Mouse (Mus musculus) lung, postnatal 0 days (tissue): ENCODE measurements around the gene Fbxl8. TPM values are rescaled to one million over a fixed set of nuclear protein-coding genes. Genes with fewer than 3 reads are reported as not detected.

Experiments
- ATAC-seq: fragments of 200-750 bp; cut with Nextera tagmentation; 2 replicates; pipeline ENCODE4 v1.8.0; 2017; ENCODE audit warnings: moderate library complexity
- DNase-seq: peaks from one replicate; pipeline ENCODE4 v3.0.0-alpha.2; 2016; ENCODE audit warnings: low spot score
- H3K27ac ChIP-seq: fragments of 300-500 bp; sonication (generic); 2 replicates; pipeline ENCODE4 v1.5.1; 2014; ENCODE audit warnings: antibody characterized with exemption, mild to moderate bottlenecking, low read length, mixed read lengths
- H3K27me3 ChIP-seq: fragments of 300-500 bp; sonication (generic); replicated peaks from 2 replicates; pipeline ENCODE4 v1.6.1; 2014; ENCODE audit warnings: low read length, mixed read lengths; ENCODE audit not compliant: insufficient read depth
- H3K36me3 ChIP-seq: fragments of 300-500 bp; sonication (generic); 2 replicates; pipeline ENCODE4 v1.6.1; 2014; ENCODE audit warnings: low read length, mixed read lengths; ENCODE audit not compliant: insufficient read depth
- H3K4me1 ChIP-seq: fragments of 300-500 bp; sonication (generic); 2 replicates; pipeline ENCODE4 v1.6.1; 2014; ENCODE audit warnings: antibody characterized with exemption, low read depth, low read length, mixed read lengths; ENCODE audit not compliant: insufficient read depth
- H3K4me2 ChIP-seq: fragments of 300-500 bp; sonication (generic); replicated peaks from 2 replicates; pipeline ENCODE4 v1.6.1; 2014; ENCODE audit warnings: low read depth, mild to moderate bottlenecking, low read length, moderate library complexity, mixed read lengths
- H3K4me3 ChIP-seq: fragments of 300-500 bp; sonication (generic); 2 replicates; pipeline ENCODE4 v1.5.1; 2014; ENCODE audit warnings: low read depth, low read length
- H3K9ac ChIP-seq: fragments of 300-500 bp; sonication (generic); replicated peaks from 2 replicates; pipeline ENCODE4 v1.6.1; 2014; ENCODE audit warnings: low read depth, mild to moderate bottlenecking
- H3K9me3 ChIP-seq: fragments of 300-500 bp; sonication (generic); 2 replicates; pipeline ENCODE4 v1.6.1; 2016; ENCODE audit warnings: low read length, mixed read lengths
- CTCF ChIP-seq: IDR thresholded peaks from 2 replicates; pipeline ENCODE4 v1.5.1; 2016; ENCODE audit warnings: antibody characterized with exemption, mild to moderate bottlenecking
- EP300 ChIP-seq: IDR thresholded peaks from 2 replicates; pipeline ENCODE4 v1.6.1; 2016; ENCODE audit warnings: antibody characterized with exemption, mild to moderate bottlenecking, control low read depth
- WGBS: fragments of 180-500 bp; shearing (Covaris S2); extraction: QIAGEN DNeasy Blood & Tissue Kit; methylation state at CpG from one replicate; pipeline ENCODE4 v1.1.7; 2014; 5-methylcytosine and 5-hydroxymethylcytosine counted together
- polyA plus RNA-seq: library from polyadenylated mRNA; unstranded; fragments of >200 nt; fragmentation: Nextera tagmentation; extraction: Ambion mirVana; gene quantifications from 2 replicates; pipeline ENCODE4 v1.2.1, GENCODE M21; 2015

Gene Fbxl8
- polyA plus RNA-seq, 1 experiment from 2014 or later = 6.0 TPM

GRCm38 (mm10) chr8:105295256-105295655 is 30.8 kb downstream of the Fbxl8 start:
- WGBS = 49% methylated on average over 11 of the region's 11 CpGs
- no peak for DNase-seq
- Histone ChIP-seq H3K9ac (no peak overlapping the region), H3K4me2 (peak overlapping the region; percentile 51), H3K27me3 (0 out of 2 replicates have a peak, but pooled peaks cover 2% of the 10 kb centered on the region), H3K9me3 (no peaks in the 10 kb centered on the region), H3K4me3 (peak overlapping the region; percentile 29), H3K4me1 (peaks cover 13% of the 10 kb centered on the region), H3K27ac (peak overlapping the region; percentile 57), H3K36me3 (0 out of 2 replicates have a peak, but pooled peaks cover 5% of the 10 kb centered on the region)
- ATAC-seq = no peak
- TF ChIP-seq CTCF = no peak

GRCm38 (mm10) chr8:105295895-105296573 is 31.6 kb downstream of the Fbxl8 start, which contains the start of gene Exoc3l:
Gene Exoc3l, minus strand, starts transcription at chr8:105296101.
- no peak within 1 kb of the TSS for H3K9ac ChIP-seq
- TF ChIP-seq CTCF = no peak
- TF ChIP-seq EP300 = peak; percentile 70
- ATAC-seq (peak; percentile 17; the same call in 1 of the 2 replicates), DNase-seq (peak; percentile 47)
- H3K36me3 ChIP-seq = peaks cover 9% of the 10 kb centered on the region; the same call in 1 of the 2 replicates
- H3K4me1 ChIP-seq = peaks cover 9% of the 10 kb centered on the region; the same call in 1 of the 2 replicates
- 33% methylated on average over 11 of the region's 11 CpGs for WGBS
- H3K4me3 ChIP-seq = peak within 1 kb of the TSS; percentile 93
- H3K9me3 ChIP-seq = no peaks in the 10 kb centered on the region
- H3K27me3 ChIP-seq = no peaks in the 10 kb centered on the region
- peak within 1 kb of the TSS; percentile 81 for H3K4me2 ChIP-seq
- H3K27ac ChIP-seq = peak within 1 kb of the TSS; percentile 74

GRCm38 (mm10) chr8:105297511-105298192 is 33.2 kb downstream of the Fbxl8 start, which contains the start of gene E2f4:
Gene E2f4, plus strand, starts transcription at chr8:105297663.
- Histone ChIP-seq H3K9me3 (no peaks in the 10 kb centered on the region), H3K27ac (peak within 1 kb of the TSS; percentile 85), H3K4me2 (peak within 1 kb of the TSS; percentile 81), H3K36me3 (peaks cover 17% of the 10 kb centered on the region), H3K4me3 (peak within 1 kb of the TSS; percentile 93), H3K27me3 (no peaks in the 10 kb centered on the region), H3K4me1 (peaks cover 9% of the 10 kb centered on the region; the same call in 1 of the 2 replicates), H3K9ac (peak within 1 kb of the TSS; percentile 92)
- under 1% methylated on average over 55 of the region's 58 CpGs for WGBS
- 0 out of 2 replicates have a peak, but pooled peaks have one; percentile 1 for TF ChIP-seq CTCF
- TF ChIP-seq EP300 = peak; percentile 25; the same call in 1 of the 2 replicates
- ATAC-seq (peak; percentile 93), DNase-seq (peak; percentile 96)

- peaks cover 9% of the 10 kb centered on the region; the same call in 1 of the 2 replicates for H3K4me1 ChIP-seq
- H3K4me2 ChIP-seq = peak overlapping the region; percentile 81
- peak overlapping the region; percentile 92 for H3K9ac ChIP-seq
- TF ChIP-seq EP300 (no peak), CTCF (no peak)
- ATAC-seq = no peak
- peak overlapping the region; percentile 93 for H3K4me3 ChIP-seq
- peak overlapping the region; percentile 85; the same call in 1 of the 2 replicates for H3K27ac ChIP-seq
- peaks cover 19% of the 10 kb centered on the region for H3K36me3 ChIP-seq
- no peak for DNase-seq
- no peaks in the 10 kb centered on the region for H3K27me3 ChIP-seq
- WGBS = 44% methylated on average over 18 of the region's 18 CpGs
- H3K9me3 ChIP-seq = no peaks in the 10 kb centered on the region
These were observed 34.2 kb downstream of the Fbxl8 start for GRCm38 (mm10) chr8:105298351-105299252.

- DNase-seq (no peak), ATAC-seq (no peak)
- TF ChIP-seq EP300 (no peak), CTCF (no peak)
- WGBS = 81% methylated on average over 8 of the region's 8 CpGs
- Histone ChIP-seq H3K4me1 (peaks cover 19% of the 10 kb centered on the region; the same call in 1 of the 2 replicates), H3K4me2 (no peak overlapping the region), H3K4me3 (no peak overlapping the region), H3K27ac (no peak overlapping the region), H3K9ac (no peak overlapping the region), H3K27me3 (no peaks in the 10 kb centered on the region), H3K9me3 (no peaks in the 10 kb centered on the region), H3K36me3 (peaks cover 19% of the 10 kb centered on the region)
These were observed 35.5 kb downstream of the Fbxl8 start for GRCm38 (mm10) chr8:105299962-105300361.
